ENCODE assay signal across 9 mouse cellular contexts in genomic region chr3:96601251-96601787, GRCm38 (mm10). TPM values are rescaled to one million over a fixed set of nuclear protein-coding genes. Genes with fewer than 3 reads are reported as not detected.
A peak's percentile ranks its signal among the peaks of the same experiment; 100 is the strongest.
DNase-seq lines count a peak whose midpoint lies in the region; ATAC-seq and TF ChIP-seq lines count a peak whose summit lies in the region.
"Had no signal": no experiment of that assay in that cellular context is flagged by ENCODE, and none has a peak within 500 bp of the region (broad histone marks: within the 10 kb centered on the region; RNA-seq: fewer than 3 reads in every experiment).

No protein-coding gene starts in this region.

- TF ChIP-seq RAD21 in MEL (IDR thresholded peaks at IDR 0.05; ENCODE audit: low read depth, low read length) = no peak

- peak overlapping the region; percentile 60 to 66 for H3K4me3 ChIP-seq in MEL (ENCODE audit: control insufficient read depth in 1 of 2, insufficient read depth in 1 of 2, low read depth in 2 of 2, low read length in 2 of 2)
- H3K4me3 ChIP-seq in forebrain, embryonic 13.5 days = peak overlapping the region; percentile 85

- peak overlapping the region; percentile 69 for H3K4me2 ChIP-seq in forebrain, embryonic 13.5 days

- H3K9ac ChIP-seq in MEL (ENCODE audit: control insufficient read depth, low read depth, low read length, poor library complexity, severe bottlenecking) = peak overlapping the region; percentile 74
- peak overlapping the region; percentile 92 for H3K9ac ChIP-seq in forebrain, embryonic 13.5 days

- H3K27me3 ChIP-seq in MEL (ENCODE audit: control insufficient read depth in 1 of 2, insufficient read depth in 2 of 2, low read length in 2 of 2) = no peaks in the 10 kb centered on the region
- 0 out of 2 replicates have a peak, but pooled peaks cover 3% of the 10 kb centered on the region for H3K27me3 ChIP-seq in forebrain, embryonic 13.5 days

- TF ChIP-seq CTCF in MEL (IDR thresholded peaks at IDR 0.05 in 2 of 3, conservative IDR thresholded peaks at IDR 0.05 in 1 of 3; ENCODE audit: control insufficient read depth in 1 of 3, insufficient read depth in 1 of 3, low read depth in 2 of 3, low read length in 3 of 3, poor library complexity in 1 of 3, severe bottlenecking in 1 of 3) = no peak

- TF ChIP-seq EP300 in MEL (IDR thresholded peaks at IDR 0.05; ENCODE audit: low read depth in 1 of 2, low read length in 2 of 2) = peak in 1 of 2 experiments; percentile 35; a peak in 1 of 4 replicates

- intact Hi-C loops in heart, postnatal 25 days (cut with DNase I) = no loop called here

- no peak for TF ChIP-seq POLR2A in MEL (IDR thresholded peaks at IDR 0.05; ENCODE audit: control insufficient read depth in 1 of 2, insufficient read depth in 1 of 2, low read depth in 1 of 2, low read length in 2 of 2, poor library complexity in 1 of 2)

- peak overlapping the region; percentile 21 for H3K27ac ChIP-seq in MEL (ENCODE audit: control insufficient read depth, low read depth, low read length)
- peak overlapping the region; percentile 93 for H3K27ac ChIP-seq in forebrain, embryonic 13.5 days

- no peaks in the 10 kb centered on the region for H3K9me3 ChIP-seq in MEL (replicated peaks; ENCODE audit: insufficient read depth, low read length)
- no peaks in the 10 kb centered on the region for H3K9me3 ChIP-seq in forebrain, embryonic 13.5 days (replicated peaks)

- no peaks in the 10 kb centered on the region; the same call in 1 of the 2 replicates for H3K79me2 ChIP-seq in MEL (ENCODE audit: control insufficient read depth, insufficient read depth, low read length, poor library complexity)

- H3K36me3 ChIP-seq in MEL (ENCODE audit: control insufficient read depth in 1 of 2, insufficient read depth in 2 of 2, low read length in 2 of 2) = peaks cover 0 to 7% of the 10 kb centered on the region in 2 experiments; a peak in 2 of 4 replicates
- peaks cover 5% of the 10 kb centered on the region; the same call in 1 of the 2 replicates for H3K36me3 ChIP-seq in forebrain, embryonic 13.5 days (ENCODE audit: poor library complexity, severe bottlenecking)

- under 1% methylated on average over 19 of the region's 40 CpGs for WGBS in forebrain, embryonic 13.5 days

- peak; percentile 65 for ATAC-seq in forebrain, embryonic 13.5 days

- DNase-seq in MEL (ENCODE audit: low read depth, low spot score) = peak; percentile 84
- peak; percentile 82 to 84 for DNase-seq in adrenal gland, postnatal 36 days
- peak; percentile 76 for DNase-seq in heart, postnatal 25 days (ENCODE audit: low spot score)
- DNase-seq in layer of hippocampus, adult 9-11 months = peak; percentile 68
- peak; percentile 75 for DNase-seq in lung, postnatal 14 days
- DNase-seq in right cerebral cortex, postnatal 4 days = peak; percentile 67
- no peak for DNase-seq in thymus, postnatal 25 days

- peaks cover 8 to 9% of the 10 kb centered on the region in 2 experiments for H3K4me1 ChIP-seq in MEL (ENCODE audit: control insufficient read depth in 1 of 2, insufficient read depth in 2 of 2, low read length in 2 of 2)
- peaks cover 79% of the 10 kb centered on the region for H3K4me1 ChIP-seq in forebrain, embryonic 13.5 days

TF ChIP-seq in MEL, 35 proteins besides CTCF, POLR2A, EP300 and RAD21:
- TF ChIP-seq NRF1 (IDR thresholded peaks at IDR 0.05; ENCODE audit: insufficient read depth, low read depth, low read length, poor library complexity, severe bottlenecking) = peak; percentile 72
- 0 out of 2 replicates have a peak, but pooled peaks have one; percentile 50 for TF ChIP-seq UBTF (IDR thresholded peaks at IDR 0.05; ENCODE audit: borderline replicate concordance, insufficient read depth, low read depth, low read length)
- TF ChIP-seq NELFE (IDR thresholded peaks at IDR 0.05; ENCODE audit: low read depth, low read length) = peak; percentile 56; the same call in 1 of the 2 replicates
- no peak for TF ChIP-seq POLR2AphosphoS5 (IDR thresholded peaks at IDR 0.05; ENCODE audit: borderline replicate concordance, low read depth, low read length)
- peak; percentile 69 for TF ChIP-seq MXI1 (IDR thresholded peaks at IDR 0.05; ENCODE audit: low read depth, low read length)
- peak; percentile 78; the same call in 1 of the 2 replicates for TF ChIP-seq CHD1 (IDR thresholded peaks at IDR 0.05; ENCODE audit: low read depth, low read length)
- TF ChIP-seq MEF2A (IDR thresholded peaks at IDR 0.05; ENCODE audit: extremely low read depth, insufficient replicate concordance, low read depth, low read length, poor library complexity, severe bottlenecking) = no peak
- no peak for TF ChIP-seq USF1 (IDR thresholded peaks at IDR 0.05; ENCODE audit: low read depth, low read length)
- no peak for TF ChIP-seq BHLHE40 (IDR thresholded peaks at IDR 0.05; ENCODE audit: borderline replicate concordance, low read depth, low read length)
- TF ChIP-seq MAZ (IDR thresholded peaks at IDR 0.05; ENCODE audit: low read depth, low read length) = peak; percentile 82; the same call in 1 of the 2 replicates
- TF ChIP-seq TCF12 (IDR thresholded peaks at IDR 0.05; ENCODE audit: low read depth, low read length) = 0 out of 2 replicates have a peak, but pooled peaks have one; percentile 9
- peak; percentile 7; the same call in 1 of the 2 replicates for TF ChIP-seq ETS1 (IDR thresholded peaks at IDR 0.05; ENCODE audit: low read depth, low read length)
- TF ChIP-seq SIN3A (IDR thresholded peaks at IDR 0.05; ENCODE audit: low read length) = peak; percentile 68
- peak; percentile 43 for TF ChIP-seq MAX (IDR thresholded peaks at IDR 0.05; ENCODE audit: low read length)
- TF ChIP-seq POLR2AphosphoS2 (IDR thresholded peaks at IDR 0.05; ENCODE audit: low read length) = peak; percentile 44; the same call in 1 of the 2 replicates
- 0 out of 2 replicates have a peak, but pooled peaks have one; percentile 62 for TF ChIP-seq MYC (IDR thresholded peaks at IDR 0.05; ENCODE audit: low read depth, low read length)
- TF ChIP-seq KAT2A (conservative IDR thresholded peaks at IDR 0.05; ENCODE audit: low read depth, low read length) = no peak
- TF ChIP-seq HCFC1 (IDR thresholded peaks at IDR 0.05; ENCODE audit: low read depth, low read length) = peak; percentile 37; the same call in 1 of the 2 replicates

RNA-seq across cellular contexts. Expression of gene Lix1l, which starts 0.4 kb away (rescaled TPM):
- 5.4 and 6.1 TPM in 2 replicates for total RNA-seq in MEL (2012; rRNA removed)
- 10 to 100 TPM in 1 of 2 experiments, not detected in 1; 17.0 TPM for polyA plus RNA-seq in MEL (2012; ENCODE audit: insufficient read depth in 1 of 2, insufficient read length in 2 of 2, low read depth in 1 of 2, low replicate concordance in 2 of 2, missing spikeins in 1 of 2)
- total RNA-seq in adrenal gland, postnatal 36 days (2021) = 10 to 100 TPM; 29.3 to 52.1 TPM
- polyA plus RNA-seq in forebrain, embryonic 13.5 days (2015; fragmentation: Nextera tagmentation; extraction: Ambion mirVana) = 6.9 and 7.2 TPM in 2 replicates
- total RNA-seq in heart, postnatal 25 days (2021) = 10 to 100 TPM; 25.4 to 27.2 TPM

RNA-seq across cellular contexts. Expression of gene Ankrd34a, which starts 4.9 kb away (rescaled TPM):
- total RNA-seq in MEL (2012; rRNA removed) = 0.15 and 0.16 TPM in 2 replicates
- polyA plus RNA-seq in MEL (2012; ENCODE audit: insufficient read depth in 1 of 2, insufficient read length in 2 of 2, low read depth in 1 of 2, low replicate concordance in 2 of 2, missing spikeins in 1 of 2) = under 1 TPM in 1 of 2 experiments, not detected in 1; 0.78 TPM
- 1 to 10 TPM in 1 of 2 experiments, under 1 TPM in 1; 0.95 to 1.0 TPM for total RNA-seq in adrenal gland, postnatal 36 days (2021)
- polyA plus RNA-seq in forebrain, embryonic 13.5 days (2015; fragmentation: Nextera tagmentation; extraction: Ambion mirVana) = 6.6 and 6.7 TPM in 2 replicates
- 1 to 10 TPM; 1.9 to 2.4 TPM for total RNA-seq in heart, postnatal 25 days (2021)

RNA-seq across cellular contexts. Expression of gene Polr3gl, which starts 7.3 kb away (rescaled TPM):
- 26.4 and 31.1 TPM in 2 replicates for total RNA-seq in MEL (2012; rRNA removed)
- polyA plus RNA-seq in MEL (2012; ENCODE audit: insufficient read depth in 1 of 2, insufficient read length in 2 of 2, low read depth in 1 of 2, low replicate concordance in 2 of 2, missing spikeins in 1 of 2) = 10 to 100 TPM in 1 of 2 experiments, not detected in 1; 39.8 TPM
- total RNA-seq in adrenal gland, postnatal 36 days (2021) = 10 to 100 TPM; 29.4 to 33.3 TPM
- polyA plus RNA-seq in forebrain, embryonic 13.5 days (2015; fragmentation: Nextera tagmentation; extraction: Ambion mirVana) = 37.5 and 40.2 TPM in 2 replicates
- total RNA-seq in heart, postnatal 25 days (2021) = 10 to 100 TPM; 25.2 to 25.9 TPM

RNA-seq across cellular contexts. Expression of gene Gm16253, which starts 24.5 kb away (rescaled TPM):
- not detected in 2 replicates for total RNA-seq in MEL (2012; rRNA removed)
- polyA plus RNA-seq in MEL (2012; ENCODE audit: insufficient read depth in 1 of 2, insufficient read length in 2 of 2, low read depth in 1 of 2, low replicate concordance in 2 of 2, missing spikeins in 1 of 2) = 1 to 10 TPM in 1 of 2 experiments, not detected in 1; 1.4 TPM
- not detected for total RNA-seq in adrenal gland, postnatal 36 days (2021)
- 1.2 and 1.3 TPM in 2 replicates for polyA plus RNA-seq in forebrain, embryonic 13.5 days (2015; fragmentation: Nextera tagmentation; extraction: Ambion mirVana)
- 1 to 10 TPM; 1.1 to 2.1 TPM for total RNA-seq in heart, postnatal 25 days (2021)
- total RNA-seq: layer of hippocampus, adult 18-20 months had no signal

RNA-seq across cellular contexts. Expression of gene Rbm8a, which starts 28.4 kb away (rescaled TPM):
- 214 and 231 TPM in 2 replicates for total RNA-seq in MEL (2012; rRNA removed)
- polyA plus RNA-seq in MEL (2012; ENCODE audit: insufficient read depth in 1 of 2, insufficient read length in 2 of 2, low read depth in 1 of 2, low replicate concordance in 2 of 2, missing spikeins in 1 of 2) = 100 to 1,000 TPM in 1 of 2 experiments, not detected in 1; 363 TPM
- total RNA-seq in adrenal gland, postnatal 36 days (2021) = 10 to 100 TPM; 68.3 to 73.5 TPM
- polyA plus RNA-seq in forebrain, embryonic 13.5 days (2015; fragmentation: Nextera tagmentation; extraction: Ambion mirVana) = 161 and 168 TPM in 2 replicates
- 10 to 100 TPM; 27.9 to 34.1 TPM for total RNA-seq in heart, postnatal 25 days (2021)
